Mouse (Mus musculus): ENCODE measurements around the gene Zfp213.

GRCm38 (mm10) chr17:23538299-23539015, 25.6 kb downstream of the Zfp213 start:
- TF ChIP-seq CTCF (conservative IDR thresholded peaks at IDR 0.05; ENCODE audit: low read length), result no peak
- no peak for TF ChIP-seq NANOG (IDR thresholded peaks at IDR 0.05; ENCODE audit: borderline replicate concordance, low read length)
